Mouse (Mus musculus) liver, embryonic 12.5 days (tissue): ENCODE results near the gene Ftl1. TPM values are rescaled to one million over a fixed set of nuclear protein-coding genes. Genes with fewer than 3 reads are reported as not detected.
A peak's percentile ranks its signal among the peaks of the same experiment; 100 is the strongest.

ENCODE experiments used
- ATAC-seq: fragments of 200-750 bp; cut with Nextera tagmentation; 2 replicates; pipeline ENCODE4 v1.8.0; 2017; ENCODE audit warnings: moderate number of reproducible peaks, mild to moderate bottlenecking, moderate library complexity
- H3K27ac ChIP-seq: fragments of 300-500 bp; sonication (generic); 2 replicates; pipeline ENCODE4 v1.5.1; 2016; ENCODE audit warnings: mild to moderate bottlenecking
- H3K27me3 ChIP-seq: fragments of 300-500 bp; sonication (generic); replicated peaks from 2 replicates; pipeline ENCODE4 v1.6.1; 2016; ENCODE audit warnings: mild to moderate bottlenecking, moderate library complexity
- H3K36me3 ChIP-seq: fragments of 300-500 bp; sonication (generic); 2 replicates; pipeline ENCODE4 v1.6.1; 2016; ENCODE audit warnings: mild to moderate bottlenecking, moderate library complexity
- H3K4me1 ChIP-seq: fragments of 300-500 bp; sonication (generic); 2 replicates; pipeline ENCODE4 v1.6.1; 2016
- H3K4me2 ChIP-seq: fragments of 300-500 bp; sonication (generic); 2 replicates; pipeline ENCODE4 v1.6.1; 2016; ENCODE audit warnings: mild to moderate bottlenecking, moderate library complexity
- H3K4me3 ChIP-seq: fragments of 300-500 bp; sonication (generic); 2 replicates; pipeline ENCODE4 v1.5.1; 2016; ENCODE audit warnings: mild to moderate bottlenecking, moderate library complexity
- H3K9ac ChIP-seq: fragments of 300-500 bp; sonication (generic); 2 replicates; pipeline ENCODE4 v1.6.1; 2016; ENCODE audit warnings: mild to moderate bottlenecking, moderate library complexity
- H3K9me3 ChIP-seq: fragments of 300-500 bp; sonication (generic); replicated peaks from 2 replicates; pipeline ENCODE4 v1.6.1; 2016; ENCODE audit warnings: mild to moderate bottlenecking, moderate library complexity
- WGBS: fragments of 180-500 bp; shearing (Covaris S2); methylation state at CpG from one replicate; pipeline ENCODE4 v1.1.7; 2016; ENCODE audit not compliant: insufficient replicate concordance; 5-methylcytosine and 5-hydroxymethylcytosine counted together
- polyA plus RNA-seq: library from polyadenylated mRNA; unstranded; fragments of >200 nt; fragmentation: Nextera tagmentation; extraction: Ambion mirVana; gene quantifications from 2 replicates; pipeline ENCODE4 v1.2.1, GENCODE M21; 2016

The Ftl1 gene
- polyA plus RNA-seq, 1 experiment from 2014 or later = 8,218 TPM

DNA sequence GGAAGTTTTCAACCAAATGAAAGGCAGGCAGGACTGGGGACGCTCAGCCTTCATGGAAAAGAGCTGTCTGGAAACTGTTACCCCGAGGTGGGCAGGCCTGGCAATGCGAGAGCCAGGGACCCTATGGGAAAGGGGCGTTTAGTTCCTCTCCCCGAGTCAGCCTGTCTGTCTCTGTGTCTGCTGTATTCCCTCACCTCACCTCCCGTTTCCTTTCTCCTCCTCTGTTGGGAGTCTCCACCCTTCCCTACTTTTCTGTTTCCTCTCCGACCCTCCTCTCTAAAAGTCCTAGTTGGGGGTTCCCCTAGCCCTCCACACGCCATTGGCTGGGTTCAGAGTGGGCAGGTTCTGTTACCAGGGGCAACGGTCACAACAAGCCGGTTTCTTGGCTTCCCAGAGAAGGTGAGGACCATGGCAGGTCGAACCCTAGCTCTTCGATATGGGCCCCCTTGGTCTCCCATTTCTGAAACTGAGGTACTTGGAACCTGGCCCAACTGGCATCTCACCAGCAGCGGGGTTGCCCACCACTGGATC, 41.7 kb downstream of the Ftl1 start:
- no peak overlapping the region for H3K9ac ChIP-seq
- H3K27ac ChIP-seq = no peak overlapping the region
- no peak for ATAC-seq
- H3K4me2 ChIP-seq = no peak overlapping the region
- peaks cover 30% of the 10 kb centered on the region for H3K4me1 ChIP-seq
- H3K4me3 ChIP-seq = no peak overlapping the region
- H3K9me3 ChIP-seq = no peaks in the 10 kb centered on the region
- H3K36me3 ChIP-seq = peaks cover 24% of the 10 kb centered on the region
- WGBS = 10% methylated on average over 13 of the region's 13 CpGs
- H3K27me3 ChIP-seq = peaks cover 92% of the 10 kb centered on the region

DNA sequence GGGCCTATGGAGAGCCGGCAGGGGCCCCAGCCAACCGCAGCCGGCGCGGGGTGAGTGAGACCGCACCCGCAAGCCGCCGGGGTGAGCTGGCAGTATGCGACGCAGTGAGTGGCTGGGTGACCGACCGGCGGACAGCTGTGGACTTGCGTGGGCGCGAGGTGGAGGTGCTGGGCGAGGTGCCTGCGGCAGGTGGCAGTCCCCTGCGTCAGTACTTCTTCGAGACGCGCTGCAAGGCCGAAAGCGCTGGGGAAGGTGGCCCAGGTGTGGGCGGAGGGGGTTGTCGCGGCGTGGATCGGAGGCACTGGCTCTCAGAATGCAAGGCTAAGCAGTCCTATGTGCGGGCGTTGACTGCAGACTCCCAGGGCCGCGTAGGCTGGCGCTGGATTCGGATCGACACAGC, 44.0 kb downstream of the Ftl1 start:
- 11% methylated on average over 37 of the region's 37 CpGs for WGBS
- peaks cover 100% of the 10 kb centered on the region for H3K27me3 ChIP-seq
- peaks cover under 1% of the 10 kb centered on the region; the same call in 1 of the 2 replicates for H3K36me3 ChIP-seq
- no peak for ATAC-seq
- no peaks in the 10 kb centered on the region for H3K9me3 ChIP-seq
- peak overlapping the region; percentile 34; the same call in 1 of the 2 replicates for H3K4me2 ChIP-seq
- peak overlapping the region; percentile 12; the same call in 1 of the 2 replicates for H3K4me3 ChIP-seq
- H3K27ac ChIP-seq = no peak overlapping the region
- 0 out of 2 replicates have a peak overlapping the region, but pooled peaks have one; percentile 36 for H3K9ac ChIP-seq
- H3K4me1 ChIP-seq = peaks cover 30% of the 10 kb centered on the region

DNA sequence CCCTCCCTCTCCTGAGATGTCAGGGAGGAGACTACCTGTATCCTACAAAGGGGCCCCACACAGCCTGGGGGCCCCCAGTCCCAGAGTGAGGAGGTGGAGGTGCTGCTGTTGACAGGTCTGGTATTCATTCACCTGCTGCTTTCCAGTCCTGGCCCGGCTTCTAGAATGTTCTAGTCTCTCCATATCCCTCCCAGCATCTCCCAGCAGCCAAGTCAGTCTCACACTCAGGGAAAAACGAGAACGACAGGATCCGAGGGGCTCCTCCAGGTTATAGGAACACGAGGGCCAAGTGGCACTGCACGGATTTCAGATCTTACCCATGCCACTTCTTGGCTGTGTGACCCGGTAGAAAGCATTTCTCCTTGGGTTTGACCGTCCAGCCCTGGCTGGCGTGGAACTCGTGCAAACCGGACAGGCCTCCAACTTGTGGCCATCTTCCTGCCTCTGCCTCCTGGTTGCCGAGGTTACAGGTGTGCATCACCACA, 44.9 kb downstream of the Ftl1 start:
- Histone ChIP-seq H3K4me2 (no peak overlapping the region), H3K4me3 (no peak overlapping the region), H3K27me3 (peaks cover 100% of the 10 kb centered on the region), H3K4me1 (peaks cover 28% of the 10 kb centered on the region), H3K36me3 (no peaks in the 10 kb centered on the region), H3K9me3 (no peaks in the 10 kb centered on the region), H3K9ac (no peak overlapping the region), H3K27ac (no peak overlapping the region)
- WGBS = 29% methylated on average over 12 of the region's 12 CpGs
- ATAC-seq = no peak

DNA sequence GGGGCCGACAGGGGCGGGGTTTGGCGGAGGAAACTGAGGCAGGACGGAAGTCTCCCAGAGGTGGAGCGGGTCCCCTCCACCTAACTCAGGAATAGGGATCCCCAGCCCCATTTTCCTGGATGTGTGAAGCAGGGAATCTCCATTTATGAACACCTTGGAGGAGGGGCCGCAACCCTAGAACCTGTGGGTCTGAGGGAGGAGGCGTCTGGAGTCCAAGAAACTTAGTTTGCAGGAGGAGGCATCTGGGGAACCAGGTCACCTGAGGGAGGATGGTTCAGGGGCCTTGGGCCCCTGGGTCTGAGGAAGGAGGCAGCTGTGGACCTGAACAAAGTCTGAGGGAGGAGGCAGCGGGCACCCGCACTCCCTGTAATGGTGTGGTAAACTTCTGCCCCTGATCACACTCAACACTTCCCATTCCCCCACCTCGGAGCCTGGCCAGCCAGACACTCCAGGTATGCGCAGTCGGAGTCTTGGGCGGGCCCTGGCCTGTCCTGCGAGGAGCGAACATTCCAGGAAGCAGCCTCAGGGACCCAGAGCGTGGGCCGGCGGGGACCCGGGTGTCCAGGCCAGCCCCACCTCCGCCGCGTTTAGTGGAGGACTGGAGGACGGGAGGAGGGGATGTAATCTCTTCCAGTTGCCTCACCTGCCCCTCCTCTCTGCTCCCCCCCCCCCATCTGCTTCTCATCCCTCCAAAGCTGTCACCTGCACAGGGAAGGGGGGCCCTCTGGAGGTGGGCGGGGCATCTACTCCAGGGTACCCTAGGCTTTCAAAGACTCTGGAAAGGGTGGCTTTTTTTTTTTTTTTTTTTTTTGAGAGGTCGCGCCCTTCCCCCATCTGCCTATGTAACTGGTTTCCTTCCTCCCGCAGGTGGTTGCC, 45.6 kb downstream of the Ftl1 start:
- no peak for ATAC-seq
- H3K4me2 ChIP-seq = peak overlapping the region; percentile 75
- peak overlapping the region; percentile 53 for H3K9ac ChIP-seq
- H3K27me3 ChIP-seq = peaks cover 100% of the 10 kb centered on the region
- H3K4me1 ChIP-seq = peaks cover 28% of the 10 kb centered on the region
- no peaks in the 10 kb centered on the region for H3K9me3 ChIP-seq
- peak overlapping the region; percentile 58 for H3K27ac ChIP-seq
- WGBS = 3% methylated on average over 27 of the region's 27 CpGs
- H3K36me3 ChIP-seq = no peaks in the 10 kb centered on the region
- H3K4me3 ChIP-seq = peak overlapping the region; percentile 55

DNA sequence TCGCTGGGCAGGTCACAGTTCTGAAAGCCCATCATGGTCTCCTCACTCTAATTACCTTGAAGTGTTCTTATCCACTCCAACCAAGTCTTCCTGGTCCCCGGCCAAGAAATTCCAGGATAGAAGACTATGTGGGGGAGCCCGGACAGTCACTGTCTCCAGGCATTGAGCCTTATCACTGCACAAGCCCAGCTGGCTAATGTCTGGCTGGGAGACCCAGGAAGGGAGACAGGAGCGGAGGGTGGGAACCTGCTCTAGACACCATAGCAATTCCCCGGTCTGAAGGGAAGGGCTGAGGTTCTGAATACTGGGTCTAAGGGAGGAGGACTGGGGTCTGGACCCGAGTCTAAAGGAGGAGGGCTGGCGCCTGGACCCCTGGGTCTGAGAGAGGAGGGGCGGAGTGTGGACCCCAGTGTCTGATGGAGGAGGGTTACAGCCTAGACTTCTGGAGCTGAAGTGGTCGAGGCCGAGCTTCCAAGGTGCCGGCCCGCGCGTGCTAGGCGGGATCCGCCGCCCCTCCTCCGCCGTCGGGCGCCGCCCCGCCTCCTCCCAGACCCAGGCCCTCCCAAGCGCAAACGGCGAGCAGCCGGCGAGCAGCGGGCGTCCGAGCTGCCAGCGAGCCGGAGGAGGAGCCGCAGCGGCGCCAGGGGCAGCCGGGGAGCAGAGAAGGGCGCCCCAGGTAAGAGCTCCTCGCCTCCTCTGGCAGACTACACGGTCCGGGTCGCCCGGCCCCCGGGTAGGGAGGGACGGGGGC, 46.4 kb downstream of the Ftl1 start, which contains the start of gene Ntf5:
Ntf5 (plus strand) TSS at position 583 of the 751 bp plus-strand sequence.
- peak within 1 kb of the TSS; percentile 58 for H3K27ac ChIP-seq
- H3K27me3 ChIP-seq = peaks cover 100% of the 10 kb centered on the region
- no peaks in the 10 kb centered on the region for H3K36me3 ChIP-seq
- peak within 1 kb of the TSS; percentile 55 for H3K4me3 ChIP-seq
- peaks cover 28% of the 10 kb centered on the region for H3K4me1 ChIP-seq
- WGBS = 3% methylated on average over 45 of the region's 45 CpGs
- peak within 1 kb of the TSS; percentile 53 for H3K9ac ChIP-seq
- H3K9me3 ChIP-seq = no peaks in the 10 kb centered on the region
- ATAC-seq = no peak
- peak within 1 kb of the TSS; percentile 75 for H3K4me2 ChIP-seq

DNA sequence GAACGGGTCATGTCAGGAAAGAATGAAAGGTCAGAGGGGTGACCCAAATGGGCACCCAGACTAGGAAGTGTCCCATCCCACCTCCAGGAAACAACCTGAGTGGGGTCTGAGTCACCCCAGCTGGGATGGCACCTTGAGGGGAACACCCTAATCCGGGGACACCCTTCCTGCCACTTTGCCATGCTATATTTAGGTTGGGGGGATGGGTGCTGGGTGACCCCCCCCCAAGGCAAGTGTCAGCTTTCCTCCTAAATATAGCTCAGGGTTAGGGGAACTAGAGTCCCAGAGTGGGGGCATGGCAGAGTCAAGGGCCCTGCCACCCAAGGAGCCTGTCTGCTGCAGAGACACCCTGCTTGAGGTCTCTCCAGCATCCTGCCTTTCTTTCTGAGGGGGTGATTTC, 47.3 kb downstream of the Ftl1 start:
- ATAC-seq = no peak
- Histone ChIP-seq H3K4me3 (no peak overlapping the region), H3K9me3 (no peaks in the 10 kb centered on the region), H3K9ac (no peak overlapping the region), H3K4me2 (no peak overlapping the region), H3K36me3 (no peaks in the 10 kb centered on the region), H3K27me3 (peaks cover 100% of the 10 kb centered on the region), H3K27ac (no peak overlapping the region), H3K4me1 (peaks cover 28% of the 10 kb centered on the region)
- WGBS = 66% methylated on average over 2 of the region's 2 CpGs

DNA sequence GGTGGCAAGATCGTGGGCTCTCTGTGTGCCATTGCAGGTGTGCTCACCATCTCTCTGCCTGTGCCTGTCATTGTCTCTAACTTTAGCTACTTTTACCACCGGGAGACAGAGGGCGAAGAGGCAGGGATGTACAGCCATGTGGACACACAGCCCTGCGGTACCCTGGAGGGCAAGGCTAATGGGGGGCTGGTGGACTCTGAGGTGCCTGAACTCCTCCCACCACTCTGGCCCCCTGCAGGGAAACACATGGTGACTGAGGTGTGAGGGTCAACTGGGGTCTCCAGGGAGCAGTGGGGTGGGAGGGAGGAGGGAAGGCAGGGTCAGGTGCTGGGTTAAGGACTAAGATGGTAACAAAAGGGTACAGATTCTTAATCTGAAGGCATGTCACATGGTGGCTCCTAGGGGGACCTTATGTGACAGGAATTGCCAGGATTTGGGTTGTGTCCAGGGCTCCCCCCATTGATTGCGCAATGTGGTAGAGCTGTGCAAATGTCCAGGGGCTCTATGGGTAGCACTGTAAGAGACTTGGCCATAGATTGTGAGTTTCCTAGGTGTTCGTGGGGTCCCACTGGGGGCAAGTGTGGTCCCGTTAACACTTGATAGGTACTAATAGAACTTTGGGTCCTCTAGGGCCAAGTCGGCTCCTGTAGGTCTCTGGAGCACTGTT, 50.1 kb downstream of the Ftl1 start:
- peaks cover 23% of the 10 kb centered on the region for H3K4me1 ChIP-seq
- ATAC-seq = no peak
- no peaks in the 10 kb centered on the region for H3K36me3 ChIP-seq
- H3K9me3 ChIP-seq = no peaks in the 10 kb centered on the region
- H3K27me3 ChIP-seq = peaks cover 100% of the 10 kb centered on the region
- H3K4me2 ChIP-seq = no peak overlapping the region
- no peak overlapping the region for H3K9ac ChIP-seq
- no peak overlapping the region for H3K27ac ChIP-seq
- no peak overlapping the region for H3K4me3 ChIP-seq
- WGBS = 67% methylated on average over 8 of the region's 8 CpGs

DNA sequence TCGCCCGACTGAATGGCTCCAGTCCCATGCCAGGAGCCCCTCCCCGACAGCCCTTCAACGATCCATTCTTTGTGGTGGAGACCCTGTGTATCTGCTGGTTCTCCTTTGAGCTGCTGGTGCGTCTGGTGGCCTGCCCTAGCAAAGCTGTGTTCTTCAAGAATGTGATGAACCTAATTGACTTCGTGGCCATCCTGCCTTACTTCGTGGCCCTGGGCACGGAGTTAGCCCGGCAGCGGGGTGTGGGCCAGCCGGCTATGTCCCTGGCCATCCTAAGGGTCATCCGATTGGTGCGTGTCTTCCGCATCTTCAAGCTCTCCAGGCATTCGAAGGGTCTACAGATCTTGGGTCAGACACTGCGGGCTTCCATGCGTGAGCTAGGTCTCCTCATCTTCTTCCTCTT, 50.7 kb downstream of the Ftl1 start:
- 74% methylated on average over 17 of the region's 17 CpGs for WGBS
- Histone ChIP-seq H3K27ac (no peak overlapping the region), H3K4me1 (peaks cover 17% of the 10 kb centered on the region), H3K4me2 (no peak overlapping the region), H3K9me3 (no peaks in the 10 kb centered on the region), H3K36me3 (no peaks in the 10 kb centered on the region), H3K4me3 (no peak overlapping the region), H3K27me3 (peaks cover 93% of the 10 kb centered on the region), H3K9ac (no peak overlapping the region)
- ATAC-seq = no peak

DNA sequence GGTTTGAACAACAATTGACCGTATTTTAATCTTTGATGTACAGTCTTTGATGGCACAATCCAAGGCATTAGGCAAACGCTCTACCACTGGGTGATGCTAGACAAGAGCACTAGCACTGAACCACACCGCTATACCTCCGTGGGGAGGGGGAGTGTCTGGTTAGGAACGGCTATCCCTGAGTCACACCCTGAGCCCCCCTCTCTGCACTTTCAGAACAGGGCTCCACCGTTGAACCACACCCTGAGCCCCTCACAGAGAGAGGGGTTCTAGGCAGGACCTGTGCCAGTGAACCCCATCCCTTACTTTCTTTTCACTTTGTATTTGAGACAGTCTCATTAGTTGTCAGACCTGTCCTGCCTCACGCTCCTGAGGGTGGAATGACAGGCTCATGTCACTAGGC, 51.3 kb downstream of the Ftl1 start:
- H3K9ac ChIP-seq = no peak overlapping the region
- no peak for ATAC-seq
- WGBS = 59% methylated on average over 7 of the region's 7 CpGs
- no peaks in the 10 kb centered on the region for H3K9me3 ChIP-seq
- H3K4me3 ChIP-seq = no peak overlapping the region
- no peak overlapping the region for H3K4me2 ChIP-seq
- H3K36me3 ChIP-seq = no peaks in the 10 kb centered on the region
- peaks cover 11% of the 10 kb centered on the region for H3K4me1 ChIP-seq
- H3K27ac ChIP-seq = no peak overlapping the region
- peaks cover 88% of the 10 kb centered on the region for H3K27me3 ChIP-seq
